Mouse (Mus musculus): ENCODE results near the gene Cyp2w1. TPM values are rescaled to one million over a fixed set of nuclear protein-coding genes. Genes with fewer than 3 reads are reported as not detected.

Cyp2w1 gene
- polyA plus RNA-seq, 1 experiment from 2014 or later = 18.1 TPM

DNA sequence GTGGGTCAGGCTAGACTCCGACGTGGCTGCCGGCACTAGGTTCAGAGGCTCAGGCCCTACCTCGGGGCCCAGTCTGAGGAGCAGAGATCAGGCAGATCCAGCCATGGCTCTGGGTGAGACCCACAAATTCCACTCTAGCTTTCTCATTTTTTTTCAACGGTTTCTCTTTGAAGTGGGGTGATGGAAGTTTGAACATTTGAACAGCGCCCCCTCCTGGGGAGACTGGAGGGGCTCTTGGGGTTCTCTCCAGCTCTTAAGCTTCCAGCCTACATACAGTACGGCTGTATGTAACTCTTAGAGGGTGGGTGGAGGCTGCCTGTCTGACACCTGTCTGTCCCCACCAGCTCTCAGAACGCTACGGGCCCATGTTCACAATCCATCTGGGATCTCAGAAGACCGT lies 1.1 kb downstream of the Cyp2w1 start:
- Histone ChIP-seq H3K4me2 (replicated peaks; ENCODE audit: low read depth) (peak overlapping the region; percentile 67), H3K27me3 (replicated peaks; ENCODE audit: control insufficient read depth, insufficient read depth, low read length) (no peaks in the 10 kb centered on the region), H3K36me3 (ENCODE audit: control insufficient read depth, insufficient read depth) (peaks cover 16% of the 10 kb centered on the region; the same call in 1 of the 2 replicates), H3K27ac (ENCODE audit: low read depth, low read length) (peak overlapping the region; percentile 87), H3K9ac (ENCODE audit: low read depth, low read length) (0 out of 2 replicates have a peak overlapping the region, but pooled peaks have one; percentile 26), H3K4me3 (ENCODE audit: low read depth, low read length) (peak overlapping the region; percentile 29), H3K9me3 (ENCODE audit: control insufficient read depth) (no peaks in the 10 kb centered on the region), H3K4me1 (replicated peaks; ENCODE audit: control insufficient read depth, insufficient read depth, low read length) (no peaks in the 10 kb centered on the region; the same call in 1 of the 2 replicates)
- peak; percentile 67 for TF ChIP-seq CTCF (IDR thresholded peaks at IDR 0.05; ENCODE audit: low read depth)
- WGBS = 27% methylated on average over 10 of the region's 10 CpGs
- peak; percentile 48 for ATAC-seq

DNA sequence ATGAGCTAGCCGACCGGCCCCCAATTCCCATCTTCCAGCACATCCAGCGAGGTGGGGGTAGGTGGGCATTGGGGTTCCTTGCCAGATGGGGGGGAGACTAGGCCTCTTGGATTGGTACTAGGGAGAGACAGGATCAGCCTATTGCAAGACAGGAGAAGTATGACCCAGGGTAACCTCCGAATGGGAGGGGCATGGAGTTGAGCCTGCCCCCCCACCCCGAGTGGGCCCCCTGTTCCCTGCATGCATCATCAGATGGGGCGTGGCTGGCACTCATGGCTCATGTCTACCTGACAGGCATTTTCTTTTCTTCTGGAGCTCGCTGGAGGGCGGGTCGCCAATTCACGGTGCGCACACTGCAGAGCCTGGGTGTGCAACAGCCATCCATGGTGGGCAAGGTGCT lies 1.5 kb downstream of the Cyp2w1 start:
- H3K4me3 ChIP-seq (ENCODE audit: low read depth, low read length) = peak overlapping the region; percentile 29
- ATAC-seq = peak; percentile 56
- H3K36me3 ChIP-seq (ENCODE audit: control insufficient read depth, insufficient read depth) = peaks cover 16% of the 10 kb centered on the region; the same call in 1 of the 2 replicates
- H3K9me3 ChIP-seq (ENCODE audit: control insufficient read depth) = no peaks in the 10 kb centered on the region
- TF ChIP-seq CTCF (IDR thresholded peaks at IDR 0.05; ENCODE audit: low read depth) = no peak
- peak overlapping the region; percentile 31; the same call in 1 of the 2 replicates for H3K9ac ChIP-seq (ENCODE audit: low read depth, low read length)
- H3K27ac ChIP-seq (ENCODE audit: low read depth, low read length) = peak overlapping the region; percentile 87
- 40% methylated on average over 11 of the region's 11 CpGs for WGBS
- no peaks in the 10 kb centered on the region for H3K27me3 ChIP-seq (replicated peaks; ENCODE audit: control insufficient read depth, insufficient read depth, low read length)
- no peaks in the 10 kb centered on the region; the same call in 1 of the 2 replicates for H3K4me1 ChIP-seq (replicated peaks; ENCODE audit: control insufficient read depth, insufficient read depth, low read length)
- peak overlapping the region; percentile 67 for H3K4me2 ChIP-seq (replicated peaks; ENCODE audit: low read depth)

DNA sequence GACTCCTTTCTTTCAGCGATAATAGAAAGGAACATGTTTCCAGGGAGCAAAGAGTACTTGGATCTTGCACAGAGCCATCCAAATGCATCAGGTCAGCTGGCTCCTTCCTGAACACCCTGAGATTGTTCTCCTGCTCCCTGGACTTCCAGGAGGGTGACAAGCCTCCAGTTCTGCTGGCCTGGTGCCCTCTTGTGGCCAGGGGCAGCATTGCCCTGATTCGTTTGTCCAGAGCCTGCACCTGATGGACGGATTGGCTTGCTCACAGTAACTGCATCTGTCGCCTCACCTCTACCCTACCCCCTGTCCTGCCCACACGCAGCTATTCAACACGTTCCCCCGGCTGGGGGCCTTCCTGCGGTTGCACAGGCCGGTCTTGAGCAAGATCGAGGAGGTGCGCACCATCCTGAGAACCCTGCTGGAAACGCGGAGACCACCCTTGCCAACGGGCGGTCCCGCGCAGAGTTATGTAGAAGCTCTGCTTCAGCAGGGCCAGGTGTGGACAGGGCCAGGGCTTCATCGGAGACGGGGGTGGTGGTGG lies 2.9 kb downstream of the Cyp2w1 start:
- no peak overlapping the region for H3K9ac ChIP-seq (ENCODE audit: low read depth, low read length)
- no peak for ATAC-seq
- WGBS = 36% methylated on average over 19 of the region's 19 CpGs

DNA sequence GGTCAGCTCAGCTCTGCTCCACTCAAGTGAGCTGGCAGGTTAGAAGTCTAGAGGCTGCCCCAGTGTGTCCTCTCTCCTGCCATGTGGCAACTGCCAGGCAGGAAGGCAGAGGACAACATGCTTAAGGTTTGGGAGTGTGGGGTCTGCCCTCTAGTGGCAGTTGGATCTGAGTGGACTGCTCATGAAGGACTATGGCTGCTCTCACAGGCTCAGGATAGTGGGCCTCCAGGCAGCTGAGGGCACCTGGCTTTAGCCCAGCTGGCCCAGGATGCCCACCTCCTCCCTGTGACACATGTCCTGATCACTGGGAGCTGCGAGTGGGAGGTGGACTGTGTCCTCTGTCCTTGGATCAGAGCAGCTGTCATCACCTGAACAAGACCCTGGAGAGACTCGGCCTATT lies 6.2 kb downstream of the Cyp2w1 start:
- Histone ChIP-seq H3K27me3 (replicated peaks; ENCODE audit: control insufficient read depth, insufficient read depth, low read length) (no peaks in the 10 kb centered on the region), H3K4me3 (ENCODE audit: low read depth, low read length) (no peak overlapping the region), H3K36me3 (ENCODE audit: control insufficient read depth, insufficient read depth) (peaks cover 16% of the 10 kb centered on the region; the same call in 1 of the 2 replicates), H3K27ac (ENCODE audit: low read depth, low read length) (peak overlapping the region; percentile 21; the same call in 1 of the 2 replicates), H3K4me2 (replicated peaks; ENCODE audit: low read depth) (no peak overlapping the region), H3K9me3 (ENCODE audit: control insufficient read depth) (no peaks in the 10 kb centered on the region), H3K9ac (ENCODE audit: low read depth, low read length) (no peak overlapping the region), H3K4me1 (replicated peaks; ENCODE audit: control insufficient read depth, insufficient read depth, low read length) (no peaks in the 10 kb centered on the region)
- peak; percentile 32; the same call in 1 of the 2 replicates for ATAC-seq
- 66% methylated on average over 2 of the region's 2 CpGs for WGBS
- TF ChIP-seq CTCF (IDR thresholded peaks at IDR 0.05; ENCODE audit: low read depth) = peak; percentile 87

More for the DNA sequence above, 2.9 kb downstream of the Cyp2w1 start:
- Histone ChIP-seq H3K36me3 (ENCODE audit: control insufficient read depth, insufficient read depth) (peaks cover 16% of the 10 kb centered on the region; the same call in 1 of the 2 replicates), H3K4me2 (replicated peaks; ENCODE audit: low read depth) (peak overlapping the region; percentile 67), H3K9me3 (ENCODE audit: control insufficient read depth) (no peaks in the 10 kb centered on the region), H3K4me3 (ENCODE audit: low read depth, low read length) (no peak overlapping the region), H3K4me1 (replicated peaks; ENCODE audit: control insufficient read depth, insufficient read depth, low read length) (no peaks in the 10 kb centered on the region; the same call in 1 of the 2 replicates), H3K27ac (ENCODE audit: low read depth, low read length) (peak overlapping the region; percentile 87; the same call in 1 of the 2 replicates), H3K27me3 (replicated peaks; ENCODE audit: control insufficient read depth, insufficient read depth, low read length) (no peaks in the 10 kb centered on the region)
- TF ChIP-seq CTCF (IDR thresholded peaks at IDR 0.05; ENCODE audit: low read depth) = peak; percentile 99

DNA sequence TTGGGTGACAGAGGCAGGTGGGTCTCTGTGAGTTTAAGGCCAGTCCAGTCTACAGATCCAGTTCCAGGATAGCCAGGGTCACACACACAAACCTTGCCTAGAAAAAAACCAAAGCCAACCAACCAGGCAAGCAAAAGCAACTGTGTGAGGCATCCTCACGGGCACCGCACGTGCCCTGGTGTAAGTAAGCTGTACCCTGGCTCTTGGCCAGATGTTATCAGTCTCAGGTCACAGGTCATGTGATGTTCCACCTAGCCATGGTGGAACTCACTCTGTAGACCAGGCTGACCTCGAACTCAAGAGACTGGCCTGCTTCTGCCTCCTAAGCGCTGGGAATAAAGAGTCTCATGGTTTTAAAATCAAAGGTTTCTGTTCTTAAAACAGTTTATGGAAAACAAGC lies 6.8 kb downstream of the Cyp2w1 start:
- Histone ChIP-seq H3K4me2 (replicated peaks; ENCODE audit: low read depth) (no peak overlapping the region), H3K4me3 (ENCODE audit: low read depth, low read length) (no peak overlapping the region), H3K9me3 (ENCODE audit: control insufficient read depth) (no peaks in the 10 kb centered on the region), H3K4me1 (replicated peaks; ENCODE audit: control insufficient read depth, insufficient read depth, low read length) (no peaks in the 10 kb centered on the region), H3K27me3 (replicated peaks; ENCODE audit: control insufficient read depth, insufficient read depth, low read length) (no peaks in the 10 kb centered on the region), H3K27ac (ENCODE audit: low read depth, low read length) (peak overlapping the region; percentile 21; the same call in 1 of the 2 replicates), H3K36me3 (ENCODE audit: control insufficient read depth, insufficient read depth) (peaks cover 16% of the 10 kb centered on the region; the same call in 1 of the 2 replicates), H3K9ac (ENCODE audit: low read depth, low read length) (no peak overlapping the region)
- WGBS = 54% methylated on average over 5 of the region's 5 CpGs
- no peak for TF ChIP-seq CTCF (IDR thresholded peaks at IDR 0.05; ENCODE audit: low read depth)
- no peak for ATAC-seq

DNA sequence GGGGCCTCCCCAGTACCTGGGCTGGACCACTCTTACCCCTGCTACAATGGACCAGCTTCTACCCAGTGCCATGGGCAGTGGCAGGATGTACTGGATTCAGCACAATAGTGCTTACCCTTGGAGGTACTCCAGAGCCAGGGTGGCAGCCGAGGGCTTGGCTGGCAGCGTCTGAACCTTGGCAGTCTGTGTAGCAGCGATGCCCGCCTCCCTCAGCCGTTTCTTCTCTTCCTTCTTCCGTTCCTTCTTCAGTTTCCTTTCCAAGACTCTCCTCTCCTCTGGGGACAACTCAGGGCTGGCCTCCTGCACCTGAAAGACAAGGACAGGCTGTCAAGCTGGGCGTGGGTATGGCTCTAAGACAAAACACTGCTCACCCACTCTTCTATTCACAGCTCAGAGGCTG lies 11.4 kb downstream of the Cyp2w1 start:
- H3K9me3 ChIP-seq (ENCODE audit: control insufficient read depth) = no peaks in the 10 kb centered on the region
- no peak overlapping the region for H3K9ac ChIP-seq (ENCODE audit: low read depth, low read length)
- TF ChIP-seq CTCF (IDR thresholded peaks at IDR 0.05; ENCODE audit: low read depth) = no peak
- H3K27me3 ChIP-seq (replicated peaks; ENCODE audit: control insufficient read depth, insufficient read depth, low read length) = no peaks in the 10 kb centered on the region
- H3K4me3 ChIP-seq (ENCODE audit: low read depth, low read length) = no peak overlapping the region
- no peak for ATAC-seq
- WGBS = 63% methylated on average over 7 of the region's 7 CpGs
- no peaks in the 10 kb centered on the region for H3K4me1 ChIP-seq (replicated peaks; ENCODE audit: control insufficient read depth, insufficient read depth, low read length)
- no peaks in the 10 kb centered on the region for H3K36me3 ChIP-seq (ENCODE audit: control insufficient read depth, insufficient read depth)
- no peak overlapping the region for H3K4me2 ChIP-seq (replicated peaks; ENCODE audit: low read depth)
- H3K27ac ChIP-seq (ENCODE audit: low read depth, low read length) = no peak overlapping the region
